Mouse (Mus musculus) heart, adult 2 months (tissue): Measurements from ENCODE around the gene Ankfn1.

Experiments used
- CTCF ChIP-seq: fragments of 200-600 bp; IDR thresholded peaks from 2 replicates; pipeline ENCODE4 v1.8.1; 2022; ENCODE audit warnings: antibody characterized with exemption, mild to moderate bottlenecking, moderate library complexity
- POLR2A ChIP-seq: fragments of 200-500 bp; IDR thresholded peaks from 2 replicates; pipeline ENCODE4 v1.6.1; 2011; ENCODE audit warnings: mild to moderate bottlenecking, low read depth, low read length, control low read depth; ENCODE audit not compliant: insufficient read depth

DNA sequence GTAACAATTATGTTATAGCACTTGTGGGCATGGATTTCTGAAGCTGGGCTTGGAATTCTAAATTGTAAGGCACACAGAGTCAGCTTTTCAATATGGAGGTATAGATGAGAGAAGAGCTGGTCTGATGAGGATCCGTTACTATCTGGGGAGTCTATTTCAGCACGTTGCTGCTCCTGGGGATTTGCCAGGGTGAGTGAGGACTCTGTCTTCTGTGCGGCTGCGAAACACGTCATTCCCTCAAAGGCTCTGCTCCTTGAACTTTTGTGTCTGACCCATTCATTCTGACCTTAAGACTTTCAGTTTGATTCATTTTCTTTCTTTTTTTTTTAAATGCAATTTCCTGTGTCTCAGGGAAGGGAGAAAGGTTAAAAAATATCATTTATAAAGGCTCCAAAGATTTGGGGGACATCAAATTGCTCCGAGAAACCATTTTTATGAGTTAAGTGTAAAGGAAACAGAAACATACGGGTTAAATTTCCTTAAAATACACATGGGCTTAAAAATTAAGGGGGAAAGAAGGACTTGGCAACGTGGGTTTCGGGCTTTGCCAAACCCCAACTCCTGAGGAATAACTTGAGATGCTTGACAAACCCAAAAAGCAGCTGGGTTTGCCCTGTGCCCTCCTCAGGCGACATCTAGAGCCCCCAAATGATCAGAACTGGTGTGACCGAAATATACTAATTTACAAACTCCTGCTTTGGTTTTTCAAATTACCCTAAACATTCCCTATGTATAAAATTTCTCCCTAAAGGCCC lies 207.9 kb downstream of the Ankfn1 start:
- TF ChIP-seq POLR2A, result no peak
- TF ChIP-seq CTCF, result no peak
